Mouse (Mus musculus) embryonic facial prominence, embryonic 11.5 days (tissue): Measurements from ENCODE around the gene Xrra1. TPM values are rescaled to one million over a fixed set of nuclear protein-coding genes. Genes with fewer than 3 reads are reported as not detected.

Source experiments
- ATAC-seq: fragments of 200-750 bp; cut with Nextera tagmentation; replicated peaks from 2 replicates; pipeline ENCODE4 v1.8.0; 2017; ENCODE audit warnings: low read depth; ENCODE audit not compliant: insufficient number of reproducible peaks, low FRiP score, low TSS enrichment
- DNase-seq: peaks from one replicate; pipeline ENCODE4 v3.0.0-alpha.2; 2015; ENCODE audit warnings: low spot score
- H3K27ac ChIP-seq: fragments of 300-500 bp; sonication (generic); replicated peaks from 2 replicates; pipeline ENCODE4 v1.5.1; 2014; ENCODE audit warnings: mild to moderate bottlenecking, low read depth, low read length, control low read depth
- H3K27me3 ChIP-seq: fragments of 300-500 bp; sonication (generic); 2 replicates; pipeline ENCODE4 v1.6.1; 2014; ENCODE audit warnings: mild to moderate bottlenecking, low read length, moderate library complexity, mixed read lengths; ENCODE audit not compliant: control insufficient read depth, insufficient read depth
- H3K36me3 ChIP-seq: fragments of 300-500 bp; sonication (generic); replicated peaks from 2 replicates; pipeline ENCODE4 v1.6.1; 2014; ENCODE audit warnings: low read depth, mild to moderate bottlenecking, low read length, moderate library complexity, mixed read lengths; ENCODE audit not compliant: control insufficient read depth, insufficient read depth
- H3K4me1 ChIP-seq: fragments of 300-500 bp; sonication (generic); 2 replicates; pipeline ENCODE4 v1.6.1; 2014; ENCODE audit warnings: low read length, mixed read lengths; ENCODE audit not compliant: control insufficient read depth, insufficient read depth
- H3K4me2 ChIP-seq: fragments of 300-500 bp; sonication (generic); 2 replicates; pipeline ENCODE4 v1.6.1; 2014; ENCODE audit warnings: low read depth, mild to moderate bottlenecking, control low read depth, low read length, moderate library complexity
- H3K4me3 ChIP-seq: fragments of 300-500 bp; sonication (generic); 2 replicates; pipeline ENCODE4 v1.5.1; 2014; ENCODE audit warnings: low read depth, low read length, control low read depth
- H3K9ac ChIP-seq: fragments of 300-500 bp; sonication (generic); replicated peaks from 2 replicates; pipeline ENCODE4 v1.6.1; 2014; ENCODE audit warnings: mild to moderate bottlenecking, control low read depth, low read length
- H3K9me3 ChIP-seq: fragments of 300-500 bp; sonication (generic); replicated peaks from 2 replicates; pipeline ENCODE4 v1.6.1; 2016; ENCODE audit warnings: mild to moderate bottlenecking, low read length, inconsistent platforms, mixed read lengths; ENCODE audit not compliant: control insufficient read depth
- WGBS: fragments of 180-500 bp; shearing (Covaris S2); extraction: QIAGEN DNeasy Blood & Tissue Kit; methylation state at CpG from one replicate; pipeline ENCODE4 v1.1.7; 2014; 5-methylcytosine and 5-hydroxymethylcytosine counted together
- polyA plus RNA-seq: library from polyadenylated mRNA; unstranded; fragments of >200 nt; fragmentation: Nextera tagmentation; extraction: Ambion mirVana; gene quantifications from 2 replicates; pipeline ENCODE4 v1.2.1, GENCODE M21; 2014

Gene Xrra1
- polyA plus RNA-seq, 1 experiment from 2014 or later, result 0.52 TPM

GRCm38 (mm10) chr7:99854311-99854710, 4.6 kb upstream of the Xrra1 start:
- ATAC-seq, result no peak

GRCm38 (mm10) chr7:99856266-99856861, 2.6 kb upstream of the Xrra1 start:
- H3K4me1 ChIP-seq, result no peaks in the 10 kb centered on the region; the same call in 1 of the 2 replicates
- no peak overlapping the region for H3K4me3 ChIP-seq
- no peak overlapping the region for H3K4me2 ChIP-seq
- H3K9ac ChIP-seq, result no peak overlapping the region
- no peaks in the 10 kb centered on the region for H3K9me3 ChIP-seq
- H3K27me3 ChIP-seq, result no peaks in the 10 kb centered on the region
- DNase-seq, result no peak
- WGBS, result 93% methylated on average over 14 of the region's 14 CpGs
- H3K27ac ChIP-seq, result no peak overlapping the region
- no peak for ATAC-seq
- H3K36me3 ChIP-seq, result peaks cover 4% of the 10 kb centered on the region

More at GRCm38 (mm10) chr7:99854311-99854710, 4.6 kb upstream of the Xrra1 start:
- Histone ChIP-seq H3K27me3 (no peaks in the 10 kb centered on the region), H3K36me3 (peaks cover 4% of the 10 kb centered on the region), H3K4me1 (no peaks in the 10 kb centered on the region; the same call in 1 of the 2 replicates), H3K9ac (no peak overlapping the region), H3K9me3 (no peaks in the 10 kb centered on the region), H3K4me2 (no peak overlapping the region), H3K4me3 (no peak overlapping the region), H3K27ac (no peak overlapping the region)
- WGBS, result 77% methylated on average over 4 of the region's 4 CpGs
- DNase-seq, result no peak

- WGBS, result 2% methylated on average over 19 of the region's 19 CpGs
- Histone ChIP-seq H3K9ac (peak overlapping the region; percentile 96), H3K4me1 (no peaks in the 10 kb centered on the region; the same call in 1 of the 2 replicates), H3K27ac (no peak overlapping the region), H3K36me3 (peaks cover 4% of the 10 kb centered on the region), H3K9me3 (no peaks in the 10 kb centered on the region), H3K27me3 (no peaks in the 10 kb centered on the region), H3K4me2 (peak overlapping the region; percentile 82), H3K4me3 (peak overlapping the region; percentile 81)
- DNase-seq (no peak), ATAC-seq (peak; percentile 42; the same call in 1 of the 2 replicates)
Measured at GRCm38 (mm10) chr7:99858175-99858812, 622 bp upstream of the Xrra1 start.

DNA sequence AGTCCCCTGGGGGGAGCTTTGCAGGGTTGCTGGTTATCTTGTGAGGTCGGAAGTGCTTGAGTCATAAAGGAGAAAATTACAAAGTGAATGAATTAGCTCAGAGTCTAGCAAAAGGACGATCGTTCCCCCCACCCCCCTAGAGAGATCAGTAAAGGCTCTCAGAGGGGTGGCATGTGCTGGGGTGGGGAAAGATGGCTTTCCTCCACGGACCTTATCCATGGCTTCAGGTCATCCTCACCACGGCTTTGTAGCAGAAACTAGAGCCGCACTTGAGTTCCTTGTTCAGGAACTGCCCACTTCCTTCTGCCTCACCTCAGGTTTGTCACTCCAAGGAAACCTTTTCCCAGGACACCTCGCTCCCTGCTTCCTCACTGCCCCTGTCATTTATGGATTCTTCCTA, 4.4 kb downstream of the Xrra1 start, which contains the start of gene Spcs2:
TSS of gene Spcs2 (minus strand) at position 101 of the 400 bp plus-strand sequence.
- no peaks in the 10 kb centered on the region for H3K4me1 ChIP-seq
- no peak within 1 kb of the TSS for H3K4me3 ChIP-seq
- H3K27me3 ChIP-seq, result no peaks in the 10 kb centered on the region
- H3K36me3 ChIP-seq, result no peaks in the 10 kb centered on the region
- H3K4me2 ChIP-seq, result no peak within 1 kb of the TSS
- WGBS, result 49% methylated on average over 7 of the region's 7 CpGs
- no peak within 1 kb of the TSS for H3K27ac ChIP-seq
- DNase-seq (no peak), ATAC-seq (no peak)
- H3K9ac ChIP-seq, result no peak within 1 kb of the TSS
- H3K9me3 ChIP-seq, result no peaks in the 10 kb centered on the region

GRCm38 (mm10) chr7:99864241-99865028, 5.5 kb downstream of the Xrra1 start:
- no peak; the same call in 1 of the 2 replicates for ATAC-seq
- no peak for DNase-seq
- H3K4me1 ChIP-seq, result no peaks in the 10 kb centered on the region
- H3K9ac ChIP-seq, result no peak overlapping the region
- no peaks in the 10 kb centered on the region for H3K36me3 ChIP-seq
- H3K27ac ChIP-seq, result no peak overlapping the region
- H3K9me3 ChIP-seq, result no peaks in the 10 kb centered on the region
- H3K4me2 ChIP-seq, result no peak overlapping the region
- H3K4me3 ChIP-seq, result no peak overlapping the region
- 72% methylated on average over 11 of the region's 11 CpGs for WGBS
- H3K27me3 ChIP-seq, result no peaks in the 10 kb centered on the region

DNA sequence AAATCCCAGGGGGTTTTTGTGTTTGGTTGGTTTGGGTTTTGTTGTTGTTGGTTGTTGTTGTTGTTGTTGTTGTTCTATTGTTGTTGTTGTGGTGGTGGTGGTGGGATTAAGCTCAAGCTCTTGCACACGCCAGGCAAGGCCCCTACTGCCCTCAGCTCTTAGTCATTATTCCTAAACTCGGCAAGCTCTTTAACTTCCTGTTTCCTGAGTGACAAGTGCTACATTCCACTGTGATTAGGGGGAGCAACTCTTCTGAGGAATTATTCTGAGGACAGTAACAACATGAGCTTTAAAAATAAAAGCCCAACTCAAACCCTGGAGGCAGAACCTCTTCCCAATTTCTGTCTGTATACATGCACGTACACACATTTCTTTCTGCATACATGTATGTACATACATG, 6.3 kb downstream of the Xrra1 start:
- no peak overlapping the region for H3K4me3 ChIP-seq
- H3K9ac ChIP-seq, result no peak overlapping the region
- WGBS, result 38% methylated on average over 3 of the region's 3 CpGs
- no peaks in the 10 kb centered on the region for H3K9me3 ChIP-seq
- DNase-seq (no peak), ATAC-seq (no peak)
- no peaks in the 10 kb centered on the region for H3K27me3 ChIP-seq
- no peak overlapping the region for H3K27ac ChIP-seq
- H3K4me1 ChIP-seq, result no peaks in the 10 kb centered on the region
- H3K36me3 ChIP-seq, result no peaks in the 10 kb centered on the region
- no peak overlapping the region for H3K4me2 ChIP-seq

DNA sequence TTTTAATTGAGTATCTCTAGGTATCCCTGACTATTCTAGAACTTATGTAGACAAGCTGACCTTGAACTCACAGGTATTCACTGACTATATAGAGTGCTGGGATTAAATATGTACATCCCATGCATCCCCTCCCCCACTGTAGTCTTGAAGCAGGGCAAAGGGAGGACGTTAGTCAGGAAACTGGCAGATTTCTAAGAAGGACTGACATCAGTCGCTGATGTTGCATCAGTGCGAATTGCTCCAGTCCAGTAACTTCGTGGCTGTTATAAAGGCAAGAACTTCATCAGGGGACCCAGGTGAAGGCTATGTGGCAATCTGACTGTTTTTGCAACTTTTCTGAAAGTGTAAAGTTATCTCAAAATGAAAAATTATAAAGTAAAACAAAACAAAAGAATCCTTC, 10.4 kb downstream of the Xrra1 start:
- Histone ChIP-seq H3K27me3 (no peaks in the 10 kb centered on the region), H3K27ac (no peak overlapping the region), H3K4me2 (no peak overlapping the region), H3K9ac (no peak overlapping the region), H3K4me3 (no peak overlapping the region), H3K9me3 (no peaks in the 10 kb centered on the region), H3K4me1 (no peaks in the 10 kb centered on the region), H3K36me3 (no peaks in the 10 kb centered on the region)
- WGBS, result 68% methylated on average over 4 of the region's 4 CpGs
- DNase-seq, result no peak
- no peak for ATAC-seq

DNA sequence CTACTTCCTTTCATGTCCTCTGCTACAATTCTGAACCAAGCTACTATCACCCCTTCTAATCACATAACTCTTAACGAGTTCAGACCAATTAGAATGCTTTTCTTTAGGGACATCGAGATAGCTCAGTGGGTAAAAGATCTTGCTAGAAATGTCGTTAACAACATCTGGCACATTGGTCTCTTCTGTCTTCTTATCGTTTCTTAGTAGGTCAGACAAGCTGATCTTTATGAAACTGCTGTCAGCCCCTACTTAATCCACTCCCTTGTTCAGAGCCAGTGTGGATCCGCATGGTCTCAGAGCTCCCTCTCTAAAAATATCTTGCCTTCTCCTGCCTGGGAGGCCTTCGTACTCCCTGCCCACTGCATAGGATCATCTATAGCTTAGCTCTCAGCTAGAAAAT, 15.0 kb downstream of the Xrra1 start:
- Histone ChIP-seq H3K9me3 (no peaks in the 10 kb centered on the region), H3K36me3 (no peaks in the 10 kb centered on the region), H3K27me3 (no peaks in the 10 kb centered on the region), H3K4me3 (no peak overlapping the region), H3K4me1 (no peaks in the 10 kb centered on the region), H3K4me2 (no peak overlapping the region), H3K27ac (no peak overlapping the region), H3K9ac (no peak overlapping the region)
- DNase-seq (no peak), ATAC-seq (no peak)
- 75% methylated on average over 6 of the region's 6 CpGs for WGBS
